Mouse (Mus musculus) regulatory T cell (primary cell): Measurements from ENCODE around the gene Tarsl2.

ENCODE experiments used
- in situ Hi-C: fragments of 300-600 bp; cut with MboI, MseI; formaldehyde crosslinking; loops from one replicate; pipeline ENCODE4 v1.15.1; 2025; ENCODE audit warnings: high pct_unique_total_duplicates

Tarsl2 gene

GRCm38 (mm10) chr7:65734024-65734423 lies 89.3 kb downstream of the Tarsl2 start:
- in situ Hi-C loops, result no loop called here

GRCm38 (mm10) chr7:65735261-65735660 lies 90.6 kb downstream of the Tarsl2 start:
- in situ Hi-C loops, result no loop called here

- in situ Hi-C loops, result no loop called here
Measured at GRCm38 (mm10) chr7:65737286-65738040, 92.8 kb downstream of the Tarsl2 start.
